Mouse (Mus musculus): ENCODE results near the gene Nbr1. TPM values are rescaled to one million over a fixed set of nuclear protein-coding genes. Genes with fewer than 3 reads are reported as not detected.
A peak's percentile ranks its signal among the peaks of the same experiment; 100 is the strongest.
"Not testable (repeated sequence)": the region's sequence is repeated elsewhere in the genome, so short reads cannot be mapped to it uniquely, and the experiment has no call there.

Nbr1 gene
- total RNA-seq, 2 experiments from 2014 or later, result 116 to 120 TPM

DNA sequence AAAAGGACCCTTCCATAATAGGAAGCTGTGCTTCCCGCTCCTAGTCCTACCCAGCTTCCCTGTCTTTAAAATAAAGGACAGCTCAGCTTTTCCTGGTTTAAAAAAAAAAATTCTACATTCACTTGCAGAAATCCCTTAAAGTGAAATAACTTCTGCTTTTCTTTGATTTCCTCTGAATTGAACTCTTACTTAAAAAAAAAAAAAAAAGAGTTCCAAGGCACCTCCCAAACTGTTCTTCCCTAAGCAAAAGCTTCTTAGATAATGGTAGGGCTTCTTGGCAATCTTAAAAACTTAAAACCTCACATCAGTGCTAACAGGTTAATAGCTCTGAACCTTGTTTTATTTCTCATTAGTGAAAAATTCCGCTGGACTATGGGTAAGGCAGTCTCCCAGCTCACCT lies 31.3 kb downstream of the Nbr1 start:
- no peak for DNase-seq

DNA sequence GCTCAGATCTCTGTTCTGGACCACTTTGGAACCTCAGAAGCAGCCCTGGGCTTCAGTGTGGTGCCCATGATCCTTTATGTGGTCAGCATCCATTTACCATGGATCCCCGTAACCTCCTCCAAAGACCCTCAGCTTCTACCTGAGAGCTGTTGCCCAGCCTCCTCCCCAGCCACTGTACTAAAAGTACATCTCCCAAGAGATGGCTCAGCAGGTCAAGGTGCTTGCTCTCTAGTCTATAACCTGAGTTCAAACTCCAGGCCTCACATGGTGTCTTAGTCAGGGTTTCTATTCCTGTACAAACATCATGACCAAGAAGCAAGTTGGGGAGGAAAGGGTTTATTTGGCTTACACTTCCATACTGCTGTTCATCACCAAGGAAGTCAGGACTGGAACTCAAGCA lies 33.1 kb downstream of the Nbr1 start:
- DNase-seq, result not testable (repeated sequence)

DNA sequence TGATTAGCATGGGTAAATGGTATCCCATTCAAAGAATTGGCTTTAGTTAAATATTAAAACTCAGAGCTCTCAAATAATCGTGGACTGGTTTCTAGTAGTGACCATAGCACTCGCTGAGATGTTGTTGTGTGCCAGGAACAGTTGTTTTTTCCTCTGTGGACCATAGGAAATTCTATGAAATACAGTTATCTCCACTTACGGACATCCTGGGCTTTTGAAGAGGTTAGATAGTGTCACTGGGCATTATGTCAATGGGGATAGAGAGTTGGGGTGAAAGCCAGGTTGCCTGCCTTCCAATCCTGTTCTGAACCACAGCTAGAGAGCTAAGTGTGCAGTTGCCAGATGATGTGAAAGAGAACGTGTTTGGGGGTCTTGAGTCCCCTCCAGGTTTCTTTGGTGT lies 33.9 kb downstream of the Nbr1 start:
- no peak for DNase-seq

DNA sequence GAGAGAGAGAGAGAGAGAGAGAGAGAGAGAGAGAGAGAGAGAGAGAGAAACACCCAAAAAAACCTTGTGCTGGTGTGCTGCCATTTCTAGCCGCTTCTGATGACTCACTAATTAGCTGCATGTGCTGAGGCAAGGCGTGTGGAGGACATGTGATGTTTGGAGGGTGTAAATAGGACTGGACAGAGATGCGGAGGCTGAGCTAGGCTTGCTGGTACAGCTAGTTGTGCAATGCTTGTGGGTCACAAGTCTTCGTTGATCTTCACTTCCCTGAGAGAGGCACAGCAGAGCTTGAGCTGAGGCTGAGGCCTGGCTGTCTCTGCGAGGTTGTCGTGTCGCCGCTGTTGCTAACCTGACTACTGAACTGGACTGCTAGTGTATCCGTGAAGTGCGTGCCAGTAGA lies 35.7 kb downstream of the Nbr1 start:
- no peak for DNase-seq

DNA sequence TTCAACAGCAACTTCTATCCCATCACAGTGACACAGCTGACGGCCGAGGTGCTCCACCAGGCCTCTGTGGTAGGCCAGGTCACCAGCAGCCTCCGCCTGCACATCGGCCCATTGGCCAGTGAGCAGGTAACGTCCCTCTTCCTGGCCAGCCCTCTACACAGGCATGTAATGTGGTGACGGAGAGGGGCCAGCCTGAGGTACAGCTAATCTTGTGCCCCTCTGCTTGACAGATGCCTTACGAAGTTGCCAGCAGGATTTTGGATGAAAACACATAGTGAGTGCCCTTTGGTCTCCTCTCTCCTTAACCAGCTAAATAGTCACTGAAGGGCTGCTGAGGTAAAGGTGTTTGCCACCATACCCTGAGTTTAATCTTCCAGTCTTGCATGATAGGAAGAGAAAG lies 36.9 kb downstream of the Nbr1 start:
- DNase-seq, result no peak

DNA sequence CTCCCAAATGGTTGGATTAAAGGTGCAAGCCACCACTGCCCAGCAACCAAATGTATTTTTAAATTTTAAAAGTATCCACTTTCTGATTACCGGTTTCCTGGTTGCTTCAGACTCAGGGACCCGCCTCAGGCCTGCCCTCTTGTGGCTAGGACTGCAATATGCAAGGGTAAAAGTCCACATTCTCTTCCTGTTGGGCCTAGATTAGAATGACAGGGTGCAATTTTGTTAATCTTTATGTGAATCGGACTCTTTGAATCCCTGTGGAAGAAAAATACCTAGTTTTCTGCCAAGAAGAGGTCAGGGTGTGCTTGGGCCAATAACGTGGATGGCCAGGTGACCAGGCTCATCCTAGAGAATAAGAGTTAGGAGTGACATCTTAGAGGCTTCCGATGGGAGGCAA lies 37.5 kb downstream of the Nbr1 start:
- peak; percentile 65 for DNase-seq

DNA sequence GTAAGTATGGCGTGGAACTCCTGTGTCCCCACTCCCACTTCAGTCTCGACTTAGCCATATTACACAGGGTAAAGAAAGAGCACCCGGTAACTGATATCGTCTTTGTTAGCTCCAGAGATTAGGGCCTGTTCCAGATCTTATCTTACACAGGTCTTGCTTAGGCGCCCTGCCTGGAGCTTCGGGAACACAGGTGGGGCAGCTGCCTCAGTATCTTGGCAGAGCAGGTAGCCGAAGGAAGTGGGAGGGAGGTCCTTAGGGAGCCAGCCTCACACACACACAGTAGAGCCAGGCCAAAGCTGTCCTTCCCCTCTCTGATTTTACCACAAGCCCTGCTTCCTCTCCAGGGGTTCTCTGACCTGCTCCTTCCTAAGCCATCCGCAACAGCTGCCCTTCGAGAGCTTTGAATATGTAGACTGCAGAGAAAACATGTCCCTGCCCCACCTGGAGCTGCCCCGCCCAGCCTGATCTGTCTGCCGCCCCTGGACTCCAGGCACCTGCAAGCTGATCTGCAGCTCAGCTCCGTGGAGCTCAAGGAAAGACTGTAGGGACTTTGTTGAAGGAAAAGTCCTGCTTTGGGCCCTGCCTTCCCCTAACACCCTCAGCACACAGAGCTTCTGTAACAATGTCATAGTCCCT lies 38.2 kb downstream of the Nbr1 start:
- no peak for DNase-seq

DNA sequence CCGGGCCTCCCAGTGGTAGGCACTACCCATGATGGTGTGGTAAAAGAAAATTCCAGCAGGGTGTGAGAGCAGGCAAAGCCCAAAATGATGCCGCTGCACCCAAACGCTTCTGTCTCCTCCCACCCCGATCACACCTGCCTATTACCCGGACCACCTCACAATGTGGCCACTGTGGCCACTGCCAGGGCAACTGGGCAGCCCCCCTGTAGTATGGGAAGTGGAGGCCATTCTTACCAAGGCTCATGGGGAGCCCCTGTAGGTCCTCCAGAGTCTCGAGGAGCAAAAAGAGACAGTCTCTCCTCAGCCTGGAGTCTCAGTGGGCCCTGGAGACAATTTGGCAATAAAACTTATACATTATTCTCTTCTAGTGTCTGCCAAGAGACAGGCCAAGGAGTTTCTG lies 47.2 kb downstream of the Nbr1 start, which contains the start of gene Gm11634:
Gene Gm11634, minus strand, starts transcription at position 101 of the 400 bp plus-strand sequence.
- DNase-seq, result no peak

DNA sequence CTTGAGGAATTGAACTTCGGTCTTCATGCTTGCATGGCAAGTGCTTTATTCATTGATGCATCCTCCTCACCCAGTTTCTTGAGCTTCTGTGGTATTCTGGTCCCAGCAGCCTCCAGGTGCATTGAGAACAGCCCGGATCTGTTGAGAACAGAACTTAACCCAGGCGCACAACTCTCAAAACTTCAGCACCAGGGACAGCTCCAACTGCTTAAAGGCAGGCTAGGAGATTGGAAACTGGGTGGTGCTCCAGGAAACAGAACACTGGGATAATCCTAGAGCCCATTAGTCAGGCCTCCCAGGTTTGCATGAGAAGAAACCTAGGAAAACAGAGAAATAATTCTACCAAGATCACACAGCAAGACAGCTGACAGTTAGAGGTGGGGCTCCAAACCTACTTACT lies 50.5 kb downstream of the Nbr1 start:
- DNase-seq, result peak; percentile 82

DNA sequence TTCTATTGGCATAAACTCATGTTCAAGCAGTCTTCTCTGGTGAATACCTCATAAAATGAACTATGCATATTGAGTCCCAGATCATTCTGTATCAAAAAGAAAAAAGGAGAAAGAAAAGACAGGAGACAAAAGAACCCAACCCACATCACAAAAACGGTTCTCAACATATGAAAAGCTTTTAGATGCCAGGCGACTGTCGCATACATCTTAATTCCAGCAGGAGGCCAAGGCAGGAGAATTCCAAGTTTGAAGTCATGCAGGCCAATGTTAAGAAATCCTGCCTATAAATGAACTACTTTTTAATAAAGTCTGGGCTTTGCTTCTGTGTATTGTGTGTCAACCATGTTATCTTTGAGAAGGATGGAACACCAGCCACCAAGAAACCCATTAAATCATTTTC lies 52.2 kb downstream of the Nbr1 start:
- DNase-seq, result no peak

DNA sequence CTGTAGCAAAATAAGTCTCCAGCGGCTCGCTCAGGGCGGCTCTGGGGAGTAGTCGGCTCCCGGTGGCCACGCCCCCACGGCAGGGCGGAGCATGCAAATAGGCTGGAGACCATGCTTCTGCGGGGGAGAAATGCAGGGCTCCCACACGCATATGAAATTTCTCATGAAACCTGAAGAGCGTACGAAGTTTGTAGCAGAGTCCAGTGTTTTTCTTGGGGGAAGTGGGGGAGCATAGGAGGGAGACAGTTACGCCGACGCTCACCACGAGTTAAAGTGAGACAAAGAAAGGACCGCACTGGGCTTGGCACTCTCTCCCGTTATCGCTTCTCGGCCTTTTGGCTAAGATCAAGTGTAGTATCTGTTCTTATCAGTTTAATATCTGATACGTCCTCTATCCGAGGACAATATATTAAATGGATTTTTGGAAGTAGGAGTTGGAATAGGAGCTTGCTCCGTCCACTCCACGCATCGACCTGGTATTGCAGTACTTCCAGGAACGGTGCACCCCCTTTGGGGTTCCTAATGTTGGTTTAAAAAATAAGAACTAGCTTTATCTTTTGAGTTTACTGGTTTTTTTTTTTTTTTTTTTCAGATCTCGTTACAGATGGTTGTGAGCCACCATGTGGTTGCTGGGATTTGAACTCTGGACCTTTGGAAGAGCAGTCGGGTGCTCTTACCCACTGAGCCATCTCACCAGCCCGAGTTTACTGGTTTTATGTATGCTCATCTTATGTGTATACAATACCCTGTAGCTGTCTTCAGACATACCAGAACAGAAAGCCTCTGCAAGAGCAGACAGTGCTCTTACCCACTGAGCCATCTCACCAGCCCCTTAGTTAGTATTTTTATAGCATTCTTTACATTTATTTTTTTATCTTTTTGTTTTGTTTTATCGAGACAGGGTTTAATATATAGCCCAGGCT lies 52.8 kb downstream of the Nbr1 start:
- peak; percentile 80 for DNase-seq

DNA sequence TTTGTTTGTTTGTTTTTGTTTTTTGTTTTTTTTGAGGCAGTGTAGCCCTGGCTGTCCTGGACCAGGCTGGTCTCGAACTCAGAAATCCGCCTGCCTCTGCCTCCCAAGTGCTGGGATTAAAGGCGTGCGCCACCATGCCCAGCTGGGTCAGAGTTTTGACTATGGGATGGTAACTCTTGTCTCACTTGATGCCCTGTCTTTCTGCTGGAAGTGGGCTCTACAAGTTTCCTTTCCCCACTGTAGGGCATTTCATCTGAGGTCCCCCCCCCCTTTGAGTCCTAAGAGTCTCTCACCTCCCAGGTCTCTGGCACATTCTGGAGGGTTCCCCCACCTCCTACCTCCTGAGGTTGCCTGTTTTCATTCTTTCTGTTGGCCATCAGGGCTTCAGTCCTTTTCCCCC lies 55.2 kb downstream of the Nbr1 start:
- DNase-seq, result not testable (repeated sequence)

DNA sequence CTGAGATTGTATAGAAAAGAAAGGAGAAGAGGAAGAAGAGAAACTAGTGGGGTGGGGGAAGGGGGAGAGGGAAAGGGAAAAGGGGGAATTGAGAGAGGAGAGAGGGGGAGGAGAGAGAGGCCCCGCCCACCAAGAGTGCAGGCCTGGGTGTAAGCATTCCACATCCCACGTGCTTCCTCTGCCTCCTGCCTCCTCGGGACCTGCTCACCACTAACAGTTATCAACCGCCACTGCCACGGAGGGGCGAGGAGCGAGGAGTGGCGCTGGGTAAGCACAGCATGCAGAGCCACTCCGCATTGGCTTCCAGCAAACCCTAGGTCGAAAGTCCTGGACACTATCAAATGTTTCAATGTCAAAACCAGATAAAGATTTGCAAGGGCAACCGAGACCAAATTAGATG lies 58.5 kb downstream of the Nbr1 start:
- no peak for DNase-seq

DNA sequence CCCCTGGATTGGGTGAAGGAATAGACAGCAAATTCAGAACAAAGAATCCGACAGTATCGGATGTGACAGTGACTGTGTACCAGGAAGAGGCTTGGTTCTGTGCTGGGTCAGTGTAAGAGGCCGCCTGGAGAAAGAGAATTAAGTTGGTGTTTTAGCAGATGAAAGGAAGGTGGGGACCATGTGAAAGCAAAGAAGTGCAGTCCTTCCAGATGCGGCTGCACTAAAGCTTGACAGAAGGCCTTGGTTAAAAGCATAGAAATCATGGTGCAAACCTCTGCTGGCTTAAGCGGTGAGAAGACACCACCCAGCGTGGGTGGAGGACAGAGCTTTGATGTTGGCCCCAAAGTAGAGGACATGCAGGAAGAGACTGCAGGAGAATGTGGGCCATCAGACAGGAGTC lies 61.6 kb downstream of the Nbr1 start:
- DNase-seq, result no peak

DNA sequence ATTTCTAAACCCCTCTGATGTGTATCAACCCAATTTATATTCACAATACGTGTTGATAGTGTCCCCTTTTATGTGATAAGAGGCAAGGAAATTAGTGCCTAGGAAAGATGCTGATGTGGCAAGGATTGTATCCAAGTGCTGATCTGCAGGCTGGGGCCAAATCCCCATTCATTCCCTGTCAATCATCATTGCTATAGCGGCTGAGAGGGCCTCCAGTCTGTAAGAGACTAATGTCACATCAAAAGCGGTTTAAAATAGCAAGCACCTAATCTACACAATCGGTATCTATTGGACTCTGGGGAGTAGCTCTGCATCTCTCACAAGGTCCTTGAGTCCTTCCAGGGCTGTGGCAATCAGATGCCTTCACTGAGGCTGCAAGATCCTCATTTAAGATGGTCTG lies 62.2 kb downstream of the Nbr1 start:
- DNase-seq, result no peak

DNA sequence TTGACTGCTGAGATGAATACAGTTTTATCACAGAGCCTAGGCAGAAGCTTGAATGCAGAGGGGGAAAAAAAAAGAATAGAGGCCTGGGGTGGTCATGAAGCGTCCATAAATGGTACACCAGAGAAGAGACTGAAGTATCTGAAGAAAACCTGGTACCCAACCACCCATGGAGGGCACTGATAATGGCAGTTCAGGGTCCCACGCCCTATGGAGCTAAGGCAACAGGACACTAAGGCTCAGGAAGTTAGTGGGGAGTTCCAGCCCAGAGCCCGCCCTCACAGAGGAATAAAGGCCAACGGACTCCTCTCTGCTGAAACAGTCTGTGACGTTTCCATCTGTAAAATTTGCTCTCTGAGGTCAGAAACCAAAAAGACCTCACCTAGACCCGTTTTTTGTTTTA lies 63.4 kb downstream of the Nbr1 start:
- DNase-seq, result no peak

DNA sequence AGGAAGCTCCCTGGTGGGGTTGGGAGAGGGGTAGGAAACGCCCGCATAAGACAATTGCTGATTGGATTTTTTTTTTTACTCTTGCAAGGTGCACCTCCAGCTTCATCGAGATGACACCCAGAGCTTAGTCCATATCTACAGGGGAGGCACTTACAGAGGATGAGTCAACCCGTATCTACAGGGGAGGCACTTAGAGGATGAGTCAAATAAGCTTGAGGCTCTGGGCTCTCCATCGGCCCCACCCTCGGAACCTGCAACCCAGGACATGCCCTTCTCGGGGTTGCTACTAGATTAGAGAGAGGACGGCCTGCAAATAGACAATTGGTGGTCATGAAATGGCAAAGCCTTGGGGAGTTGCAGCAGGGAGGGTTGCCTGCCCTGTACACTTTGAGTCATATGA lies 64.2 kb downstream of the Nbr1 start:
- DNase-seq, result no peak

DNA sequence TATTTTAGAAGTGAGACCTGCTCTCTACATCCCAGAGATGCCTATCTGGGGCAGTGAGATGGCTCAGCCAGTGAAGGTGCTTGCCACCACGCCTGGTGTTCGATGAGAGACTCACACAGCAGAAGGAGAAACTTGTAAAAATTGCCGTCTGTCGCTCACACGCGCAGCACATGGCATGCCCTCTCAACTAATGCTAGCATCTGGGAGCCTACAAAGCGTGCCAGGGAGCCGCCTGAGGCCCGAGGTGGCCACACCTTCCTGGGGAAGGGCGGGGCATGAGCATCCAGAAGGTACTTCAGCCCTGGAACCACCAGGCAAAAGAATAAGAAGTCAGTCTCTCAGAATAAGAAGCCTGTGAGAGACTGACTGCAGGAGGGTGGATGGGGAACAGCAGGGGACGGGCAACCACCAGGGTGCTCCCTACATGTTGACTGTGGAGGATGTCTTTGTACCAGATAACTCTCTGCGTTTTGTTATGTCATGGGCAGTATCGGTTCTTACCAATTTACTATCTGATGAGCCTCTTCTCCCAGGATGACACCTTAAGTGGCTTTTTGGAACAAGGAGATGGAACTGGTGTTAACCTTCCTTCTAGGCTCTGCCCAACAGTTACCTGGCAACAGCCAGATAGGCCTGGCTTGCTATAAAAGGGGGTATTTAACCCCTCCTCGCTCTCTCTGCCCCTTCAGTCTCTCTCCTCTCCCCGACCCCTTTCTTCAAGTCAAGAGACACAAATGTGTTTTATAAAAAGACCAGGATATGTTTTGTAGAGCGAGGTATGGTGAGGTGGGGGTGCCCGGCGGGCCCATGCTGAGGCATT lies 65.2 kb downstream of the Nbr1 start:
- no peak for DNase-seq

DNA sequence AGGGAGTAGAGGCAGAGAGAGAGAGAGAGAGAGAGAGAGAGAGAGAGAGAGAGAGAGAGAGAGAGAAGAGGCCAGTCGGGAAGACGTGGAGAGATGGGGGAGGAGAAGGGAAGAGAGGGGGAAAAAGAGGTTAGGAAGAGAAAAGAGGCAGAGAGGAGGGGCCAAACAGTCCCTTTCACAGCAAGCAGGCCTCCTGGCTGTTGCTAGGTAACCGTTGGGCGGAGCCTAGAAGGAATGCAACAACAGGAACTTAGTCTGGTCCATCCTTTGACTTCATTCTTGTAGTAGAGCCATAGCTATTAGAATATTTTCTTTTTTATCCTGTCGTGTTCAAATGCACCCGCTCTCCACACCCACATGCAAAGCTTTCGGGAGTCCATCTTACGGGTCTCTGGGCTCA lies 65.9 kb downstream of the Nbr1 start:
- peak; percentile 40 for DNase-seq

DNA sequence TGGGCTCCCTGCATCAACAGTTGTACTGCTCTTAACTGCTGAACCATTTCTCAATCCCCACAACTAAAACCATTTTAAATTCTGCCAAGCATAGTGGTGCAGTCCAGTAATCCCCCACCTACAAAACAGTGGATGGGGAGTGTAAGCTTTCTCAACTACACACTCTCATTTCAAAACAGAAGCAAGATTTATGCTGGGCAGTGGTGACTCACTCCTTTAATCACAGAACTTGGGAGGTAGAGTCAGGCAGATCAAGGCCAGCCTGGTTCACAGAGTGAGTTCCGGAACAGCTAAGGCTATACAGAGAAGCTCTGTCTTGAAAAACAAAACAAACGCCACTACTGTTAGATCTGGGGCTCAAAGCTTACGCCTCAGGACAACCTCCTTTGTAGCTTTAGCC lies 66.6 kb downstream of the Nbr1 start:
- no peak for DNase-seq

DNA sequence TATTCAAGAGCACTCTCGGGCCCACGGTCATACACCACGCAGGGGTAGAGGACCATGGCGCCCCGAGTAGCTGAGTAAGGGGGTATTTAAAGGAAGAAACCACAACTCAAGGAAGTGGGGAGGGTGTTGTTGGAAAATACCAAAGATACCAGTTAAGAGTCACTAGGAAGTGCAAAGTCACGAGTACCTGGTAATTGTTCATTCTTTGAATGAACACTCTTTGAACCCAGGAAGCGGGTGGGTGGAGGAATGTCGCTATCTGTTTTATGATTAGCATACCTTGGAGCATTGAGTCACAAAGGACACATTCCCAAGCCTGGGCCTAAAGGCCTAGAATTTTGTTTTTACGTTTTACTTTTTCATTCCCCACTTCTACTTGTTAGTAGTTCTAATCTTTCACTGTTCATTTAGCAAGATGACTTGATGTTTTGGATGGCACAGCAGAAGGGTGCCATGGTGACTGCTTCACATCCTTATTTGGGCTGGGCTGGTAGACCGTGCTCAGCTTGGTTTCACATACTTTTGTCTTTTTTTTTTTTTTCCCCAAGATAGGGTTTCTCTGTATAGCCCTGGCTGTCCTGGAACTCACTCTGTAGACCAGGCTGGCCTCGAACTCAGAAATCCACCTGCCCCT lies 68.2 kb downstream of the Nbr1 start:
- DNase-seq, result not testable (repeated sequence)

DNA sequence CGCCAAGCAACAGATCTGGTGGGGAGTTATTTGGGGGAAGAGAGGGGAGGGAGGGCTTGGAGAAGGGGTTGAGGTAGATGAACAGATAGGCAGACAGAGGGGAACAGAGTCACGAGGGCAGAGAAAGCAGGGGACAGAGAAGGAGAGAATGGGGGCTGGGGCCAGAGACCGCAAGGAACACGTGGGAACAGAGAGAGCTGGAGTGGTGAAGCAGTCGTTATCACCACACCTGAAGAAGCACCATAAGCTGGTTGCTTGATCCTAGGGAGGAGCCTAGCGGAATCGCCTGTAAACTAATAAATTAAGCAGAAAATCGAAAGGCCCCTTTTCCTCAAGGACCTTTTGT lies 74.7 kb downstream of the Nbr1 start:
- DNase-seq, result no peak

Data from heart, postnatal 4 days (tissue).